Comparison of ENCODE assay signal across 32 mouse cellular contexts in the genomic region with DNA sequence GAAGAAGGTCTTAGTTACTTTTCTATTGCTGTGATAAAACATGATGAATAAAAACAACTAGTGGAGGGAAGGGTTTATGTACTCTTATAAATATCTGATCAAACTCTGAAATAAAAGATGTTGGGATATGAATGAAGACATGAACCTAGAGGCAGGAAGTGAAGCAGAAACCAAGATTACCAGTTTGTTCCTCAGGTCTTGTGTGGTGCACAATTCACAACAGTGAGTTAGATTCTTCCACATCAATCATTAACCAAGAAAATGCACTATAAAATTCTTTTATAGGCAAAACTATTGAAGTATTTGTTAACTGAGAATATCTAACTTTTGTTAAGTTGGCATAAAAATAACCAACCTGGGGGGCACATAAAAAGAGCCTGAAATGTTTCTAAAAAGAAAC.
"Had no signal": no experiment of that assay in that cellular context is flagged by ENCODE, and none has a peak within 500 bp of the region (broad histone marks: within the 10 kb centered on the region; RNA-seq: fewer than 3 reads in every experiment).

No protein-coding gene starts in this region.

- H3K9me3 ChIP-seq: heart, embryonic 10.5 days; heart, embryonic 12.5 days; heart, embryonic 13.5 days; heart, embryonic 15.5 days; hindbrain, embryonic 10.5 days; hindbrain, embryonic 12.5 days; hindbrain, embryonic 13.5 days; hindbrain, embryonic 15.5 days; intestine, embryonic 15.5 days had no signal

- H3K4me1 ChIP-seq: heart, embryonic 10.5 days; heart, embryonic 12.5 days; heart, embryonic 13.5 days; heart, embryonic 15.5 days; hindbrain, embryonic 10.5 days; hindbrain, embryonic 12.5 days; hindbrain, embryonic 13.5 days; hindbrain, embryonic 15.5 days; intestine, embryonic 15.5 days had no signal

- DNase-seq: heart, adult 2 months; heart, postnatal 10 days; heart, postnatal 14 days; heart, postnatal 36 days; heart, postnatal 4 days; kidney, adult 18-20 months; kidney, adult 8-10 months; kidney, adult 9 months; kidney, postnatal 10 days; kidney, postnatal 14 days; kidney, postnatal 36 days; kidney, postnatal 4 days; layer of hippocampus, adult 9-11 months; layer of hippocampus, postnatal 36 days had no signal

- H3K36me3 ChIP-seq: heart, embryonic 10.5 days; heart, embryonic 12.5 days; heart, embryonic 13.5 days; heart, embryonic 15.5 days; hindbrain, embryonic 10.5 days; hindbrain, embryonic 12.5 days; hindbrain, embryonic 13.5 days; hindbrain, embryonic 15.5 days; intestine, embryonic 15.5 days had no signal

- H3K27ac ChIP-seq: heart, adult 2 months; heart, embryonic 10.5 days; heart, embryonic 13.5 days; heart, embryonic 15.5 days; hindbrain, embryonic 10.5 days; hindbrain, embryonic 12.5 days; hindbrain, embryonic 13.5 days; hindbrain, embryonic 14.5 days; hindbrain, embryonic 15.5 days; hindbrain, postnatal 0 days; intestine, embryonic 15.5 days; layer of hippocampus, adult 2 months; left cerebral cortex, adult 2 months had no signal

- H3K27me3 ChIP-seq: heart, embryonic 12.5 days; heart, embryonic 13.5 days; heart, embryonic 15.5 days; hindbrain, embryonic 12.5 days; hindbrain, embryonic 13.5 days; hindbrain, embryonic 15.5 days; intestine, embryonic 15.5 days had no signal

- H3K4me3 ChIP-seq: heart, adult 2 months; heart, embryonic 10.5 days; heart, embryonic 12.5 days; heart, embryonic 13.5 days; heart, embryonic 15.5 days; hindbrain, embryonic 10.5 days; hindbrain, embryonic 12.5 days; hindbrain, embryonic 13.5 days; hindbrain, embryonic 15.5 days; intestine, embryonic 15.5 days; layer of hippocampus, adult 2 months; left cerebral cortex, adult 2 months had no signal

- H3K4me2 ChIP-seq: heart, embryonic 11.5 days; heart, embryonic 12.5 days; heart, embryonic 13.5 days; heart, embryonic 15.5 days; hindbrain, embryonic 12.5 days; hindbrain, embryonic 13.5 days; hindbrain, embryonic 14.5 days; hindbrain, embryonic 15.5 days; intestine, embryonic 15.5 days had no signal

- H3K9ac ChIP-seq: heart, embryonic 12.5 days; heart, embryonic 13.5 days; heart, embryonic 15.5 days; hindbrain, embryonic 12.5 days; hindbrain, embryonic 13.5 days; hindbrain, embryonic 14.5 days; hindbrain, embryonic 15.5 days; intestine, embryonic 15.5 days had no signal

- ATAC-seq: hindbrain, embryonic 16.5 days; hindbrain, postnatal 0 days; inflammation-experienced regulatory T-cells, adult 6 months; intestine, embryonic 15.5 days; intestine, embryonic 16.5 days; intestine, postnatal 0 days had no signal
